Mouse (Mus musculus) layer of hippocampus, postnatal 10 days (tissue): ENCODE results near the gene Mogs. TPM values are rescaled to one million over a fixed set of nuclear protein-coding genes. Genes with fewer than 3 reads are reported as not detected.

Source experiments
- DNase-seq, 2 experiments: peaks; one replicate each; pipeline ENCODE4 v3.0.0; 2021; ENCODE audit warnings: low spot score in 2 of 2
- total RNA-seq, 2 experiments: library from RNA; stranded (reverse); gene quantifications; 2 replicates each; pipeline ENCODE4 v1.2.3; 2021

Gene Mogs
- total RNA-seq, 2 experiments from 2014 or later, result 27.7 to 30.3 TPM

DNA sequence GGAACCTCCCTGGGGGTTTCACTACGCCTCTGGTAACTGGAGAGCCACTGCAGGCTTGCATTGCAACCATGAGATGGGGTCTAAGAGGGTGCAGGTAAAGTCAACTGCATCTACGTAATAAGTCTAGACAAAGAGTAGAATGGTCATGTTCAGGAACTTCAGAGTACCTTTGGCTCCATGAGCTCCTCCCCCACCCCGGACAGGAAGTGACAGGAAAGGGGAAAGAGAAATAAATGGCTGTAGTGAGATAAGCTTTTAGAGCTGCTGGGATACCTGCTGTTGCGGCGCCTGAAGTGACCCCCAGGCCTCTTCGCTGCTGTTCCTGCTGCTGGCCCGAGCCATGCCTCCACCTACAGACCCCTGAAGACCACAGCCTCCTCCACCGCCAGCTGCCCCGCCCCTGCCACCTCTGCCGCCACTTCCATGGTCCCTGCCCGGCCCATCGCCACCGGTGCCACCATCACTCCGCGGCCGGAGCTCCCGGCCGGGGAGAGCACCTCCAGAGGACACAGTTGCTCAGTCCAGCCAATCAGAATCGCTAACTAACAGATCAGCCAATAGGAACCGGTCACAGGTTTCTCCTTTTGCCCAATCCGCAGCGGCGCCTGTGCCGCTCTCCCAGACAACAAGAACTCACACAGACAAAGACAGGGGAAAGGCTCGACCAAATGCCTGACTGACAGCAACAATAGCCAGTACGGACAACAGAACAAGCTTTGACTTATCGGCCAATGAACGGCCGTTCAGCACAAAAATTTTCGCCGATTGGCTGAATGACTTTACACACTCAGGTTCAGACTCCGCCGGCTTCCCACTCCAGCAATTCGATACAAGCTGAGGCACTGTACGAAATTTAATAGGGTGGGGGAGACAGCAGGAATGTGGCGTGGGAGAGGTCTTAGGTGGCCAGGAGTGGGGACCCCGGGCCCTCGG lies 5.9 kb downstream of the Mogs start, which contains the start of gene Wbp1:
TSS of gene Wbp1 (minus strand) at position 630 of the 933 bp plus-strand sequence.
- peak; percentile 90 to 92 for DNase-seq

DNA sequence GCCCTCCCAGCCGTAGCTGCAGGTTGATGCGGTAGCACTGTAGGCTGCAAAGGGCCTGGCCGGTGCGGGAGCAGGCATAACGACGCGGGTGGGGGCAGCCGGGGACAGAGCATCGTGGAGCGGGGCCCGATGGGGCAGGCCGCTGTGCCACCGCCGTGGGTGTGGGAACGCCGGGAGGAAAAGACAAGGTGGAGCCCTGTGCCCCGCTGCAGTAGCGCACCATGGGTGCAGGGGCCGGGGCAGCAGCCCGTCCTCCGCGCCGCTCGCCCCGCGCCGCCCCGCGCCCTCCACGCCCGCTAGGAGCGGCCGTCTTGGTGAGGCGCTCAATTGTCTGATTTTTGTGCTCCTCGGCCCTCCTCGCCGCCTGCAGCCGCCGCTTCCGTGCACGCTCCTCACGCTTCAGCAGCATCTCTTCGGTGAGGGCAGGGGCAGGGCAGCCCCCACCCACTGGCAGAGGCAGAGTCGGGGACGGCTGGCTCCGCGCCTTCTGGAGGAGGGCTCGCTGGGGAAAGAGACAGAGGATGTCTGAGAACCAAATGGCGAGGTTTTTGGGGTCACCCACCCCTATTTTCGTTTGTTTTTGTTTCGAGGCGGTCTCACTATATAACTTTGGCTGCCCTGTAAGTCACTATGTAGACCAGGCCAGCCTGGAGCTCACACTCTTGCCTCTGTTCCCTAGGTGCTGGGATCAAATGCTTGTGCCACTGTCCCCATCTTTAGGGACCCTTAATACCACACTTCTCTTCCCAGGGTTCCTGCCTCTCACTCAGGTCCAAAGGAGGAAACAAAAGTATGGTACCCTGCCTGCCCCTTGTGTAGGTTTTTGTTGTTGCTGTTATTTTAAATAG lies 6.8 kb downstream of the Mogs start:
- no peak for DNase-seq

DNA sequence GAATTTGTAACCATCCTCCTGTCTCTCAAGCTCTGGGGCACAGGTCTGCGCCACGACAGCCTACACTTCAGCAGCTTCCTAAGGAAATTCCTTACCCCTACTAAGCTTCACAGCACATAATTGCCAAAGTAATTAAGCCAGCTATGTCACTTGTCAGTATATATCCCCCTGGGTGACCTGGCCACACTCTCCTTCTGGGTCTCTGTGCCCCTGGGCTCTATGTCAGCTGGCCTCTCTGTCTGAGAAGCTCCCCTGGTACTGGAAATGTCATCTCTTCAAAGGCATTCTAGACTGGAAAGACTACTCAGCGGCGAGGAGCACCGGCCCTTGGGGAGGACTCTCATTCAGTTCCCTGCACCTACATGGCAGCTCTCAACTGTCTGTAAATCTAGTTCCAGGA lies 7.7 kb downstream of the Mogs start:
- DNase-seq, result no peak

DNA sequence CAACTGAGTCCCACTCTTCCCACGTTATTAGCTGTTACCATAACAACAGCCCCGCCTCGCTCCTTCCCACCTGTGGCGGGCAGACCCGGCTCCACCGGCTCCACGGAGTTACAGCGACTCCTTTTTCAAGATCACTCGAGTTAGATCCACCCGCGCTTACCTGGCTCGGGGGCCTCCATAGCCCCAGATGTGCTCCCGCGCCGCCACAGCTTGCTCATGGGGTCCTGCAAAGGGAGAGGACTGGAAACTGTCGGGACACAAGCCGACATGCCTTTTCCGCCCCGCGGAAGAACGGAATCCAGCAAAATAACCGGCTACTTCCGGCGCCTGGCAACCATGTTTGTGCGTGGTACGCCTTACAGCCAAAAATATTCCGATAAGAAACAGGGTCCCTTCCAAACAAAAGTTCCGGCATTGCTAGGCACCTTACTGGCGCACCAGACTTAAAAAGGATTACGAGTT lies 9.6 kb downstream of the Mogs start:
- DNase-seq, result peak; percentile 88 to 91

DNA sequence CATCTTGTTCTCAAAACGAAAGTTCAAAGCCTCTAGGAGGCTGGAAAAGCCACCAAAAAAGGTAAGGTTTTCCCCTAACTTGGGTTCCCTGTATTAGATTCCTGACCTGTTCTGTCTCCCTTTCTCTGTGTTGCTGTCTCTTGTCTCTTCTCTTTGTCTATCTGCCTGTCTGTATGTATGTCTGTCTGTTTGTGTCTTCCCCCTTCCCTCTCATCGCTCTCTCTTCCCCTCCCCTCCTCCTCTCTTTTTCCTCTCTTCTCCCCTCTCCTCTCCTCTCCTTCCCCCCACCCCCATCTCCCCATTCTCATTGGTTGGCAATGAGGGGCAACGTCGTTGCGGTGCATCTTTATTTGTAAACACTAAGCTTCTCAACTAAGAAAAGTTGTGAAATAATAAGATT lies 10.0 kb downstream of the Mogs start, which contains the start of gene Ino80b:
TSS of gene Ino80b (minus strand) at position 101 of the 400 bp plus-strand sequence.
- DNase-seq, result no peak

DNA sequence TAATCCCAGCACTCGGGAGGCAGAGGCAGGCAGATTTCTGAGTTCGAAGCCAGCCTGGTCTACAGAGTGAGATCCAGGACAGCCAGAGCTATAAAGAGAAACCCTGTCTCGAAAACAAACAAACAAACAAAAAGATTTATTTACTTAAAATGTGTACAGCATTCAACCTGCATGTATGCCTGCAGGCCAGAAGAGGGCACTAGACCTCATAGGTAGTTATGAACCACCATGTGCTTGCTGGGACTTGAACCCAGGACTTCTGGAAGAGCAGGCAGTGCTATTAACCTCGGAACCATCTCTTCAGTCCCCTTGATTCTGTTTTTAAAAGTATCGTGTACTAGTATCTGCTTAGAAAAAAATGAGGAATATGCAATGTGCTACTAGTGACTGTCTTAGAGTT lies 12.1 kb downstream of the Mogs start:
- no peak for DNase-seq

DNA sequence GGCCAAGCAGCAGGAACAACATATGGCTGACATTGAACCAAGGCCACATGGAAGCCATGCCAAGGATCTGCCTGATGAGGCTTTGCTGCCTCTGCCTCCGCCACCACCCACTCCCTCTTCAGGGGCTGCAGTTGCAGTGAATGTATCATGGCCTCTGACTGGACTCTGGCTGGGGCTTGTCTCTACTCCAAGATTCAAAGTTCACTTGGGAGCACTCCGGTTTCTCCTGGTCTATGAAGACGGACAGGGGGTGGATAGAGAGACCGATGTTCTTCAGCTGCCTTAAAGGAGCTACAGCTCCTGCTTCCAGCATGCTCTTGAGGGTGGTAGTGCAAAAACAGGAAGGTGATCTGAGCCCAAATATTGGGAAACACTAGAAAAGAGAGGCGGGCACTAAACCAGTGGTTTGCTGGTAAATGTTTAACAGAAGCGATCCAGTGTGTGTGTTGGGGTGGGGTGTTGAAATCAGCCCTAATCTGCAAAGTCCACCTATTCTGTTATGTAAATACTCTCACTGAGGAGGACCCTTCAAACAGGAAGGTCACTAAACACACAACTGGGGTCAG lies 16.3 kb downstream of the Mogs start:
- peak in 1 of 2 experiments; percentile 8 for DNase-seq

DNA sequence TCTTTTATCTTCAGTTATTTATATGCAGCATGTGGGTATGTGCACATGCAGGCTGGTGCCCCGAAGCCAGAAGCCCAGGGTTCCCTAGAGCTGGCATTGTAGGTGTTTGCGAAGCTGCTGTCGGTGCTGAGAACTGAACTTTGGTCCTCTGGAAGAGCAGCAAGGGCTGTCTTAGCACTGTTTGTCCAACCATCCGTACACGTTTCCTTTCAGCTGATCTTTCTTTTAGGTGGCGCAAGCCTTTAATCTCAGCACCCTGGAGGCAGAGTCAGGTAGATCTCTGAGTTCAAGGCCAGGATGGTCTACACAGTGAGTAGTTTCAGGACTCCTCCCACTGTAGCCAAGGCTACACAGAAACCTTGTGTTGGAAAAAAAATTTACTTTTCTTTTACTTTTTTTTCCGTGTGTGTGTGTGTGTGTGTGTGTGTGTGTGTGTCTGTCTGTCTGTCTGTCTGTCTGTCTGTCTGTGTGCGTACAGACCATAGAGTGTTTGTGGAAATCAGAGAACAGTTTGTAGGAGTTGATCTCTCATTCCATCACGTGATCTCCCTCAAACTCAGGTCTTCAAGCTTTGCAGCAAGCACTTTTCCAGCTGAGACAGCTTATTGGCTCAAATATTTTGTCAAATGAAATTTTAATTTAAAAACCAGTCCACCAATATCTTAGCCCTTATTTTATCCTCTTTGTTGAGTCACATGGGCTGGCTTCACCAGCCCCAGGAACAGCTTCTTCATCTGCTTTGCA lies 17.1 kb downstream of the Mogs start:
- no peak for DNase-seq

DNA sequence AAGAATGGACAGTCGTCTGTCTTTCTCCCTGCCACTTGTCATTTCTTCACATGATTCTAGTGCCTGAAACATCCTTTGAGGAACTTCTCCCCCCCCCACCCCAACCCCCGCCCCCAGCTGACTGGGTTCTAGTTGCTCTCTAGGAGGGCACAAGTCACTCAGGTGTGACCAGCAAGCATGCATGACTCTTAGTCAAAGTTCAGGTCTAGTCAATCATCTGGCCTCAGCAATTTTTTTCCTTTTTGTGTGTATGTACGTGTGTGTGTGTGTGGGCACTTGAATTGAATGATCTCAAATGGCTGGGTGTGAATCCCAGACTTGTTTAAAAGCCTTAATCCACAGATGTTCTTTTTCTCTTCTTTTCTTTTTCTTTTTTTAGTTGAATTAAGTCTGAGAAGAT lies 18.9 kb downstream of the Mogs start:
- no peak for DNase-seq

DNA sequence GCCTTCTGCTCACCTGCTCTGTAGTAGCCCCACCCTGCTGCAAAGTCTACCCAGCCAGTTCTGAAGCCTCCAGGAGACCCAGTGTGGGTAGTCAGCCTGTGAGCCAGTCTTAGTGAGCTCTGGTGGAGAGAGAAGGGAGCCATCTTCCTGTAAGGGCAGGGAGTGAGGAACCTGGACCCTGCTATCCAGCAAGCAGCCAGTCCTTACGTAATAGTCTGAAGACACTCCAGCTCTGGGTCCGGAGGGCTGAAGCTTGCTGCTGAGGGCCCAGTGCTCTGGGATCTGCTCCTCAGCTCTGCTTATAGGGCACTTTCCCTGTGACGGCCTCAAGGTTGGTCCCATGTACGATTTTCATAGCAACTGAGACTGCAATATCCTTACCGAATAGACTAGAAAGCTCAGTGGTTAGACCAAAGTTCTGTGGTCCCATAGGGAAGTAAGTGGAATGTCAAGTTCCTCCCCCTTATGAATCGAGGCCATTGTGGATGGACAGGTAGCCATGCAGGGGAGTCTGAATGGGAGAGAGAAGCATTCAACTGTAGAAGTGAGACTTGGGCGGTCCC lies 19.7 kb downstream of the Mogs start, which contains the start of gene Rtkn:
TSS of gene Rtkn (plus strand) at position 513 of the 563 bp plus-strand sequence.
- DNase-seq, result no peak

DNA sequence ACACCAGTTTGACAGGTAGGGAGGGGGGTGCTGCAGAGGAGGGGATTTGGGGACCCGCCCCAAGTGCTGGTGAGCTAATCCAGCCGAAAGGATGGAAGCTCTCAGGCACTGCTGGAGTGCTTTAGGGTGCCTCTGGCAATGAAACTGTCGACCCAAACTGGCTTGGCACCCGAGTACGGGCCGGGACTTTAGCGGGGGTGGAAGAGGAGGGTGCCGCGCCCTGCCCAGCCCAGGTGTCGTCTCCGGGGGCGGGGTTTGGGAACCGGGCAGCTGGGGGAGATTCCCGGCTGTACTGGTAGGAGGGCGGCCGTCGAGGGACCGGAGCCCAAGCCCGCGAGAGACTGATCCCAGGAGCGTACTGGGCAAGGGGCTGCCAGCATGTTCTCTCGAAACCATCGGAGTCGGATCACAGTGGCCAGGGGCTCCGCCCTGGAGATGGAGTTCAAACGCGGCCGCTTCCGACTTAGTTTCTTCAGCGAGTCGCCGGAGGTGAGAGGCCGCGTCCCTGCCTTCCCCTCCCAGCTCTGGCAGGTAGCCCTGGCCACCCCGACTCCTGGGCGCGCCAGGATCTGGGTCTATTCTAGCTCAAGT lies 20.4 kb downstream of the Mogs start:
- DNase-seq, result no peak

DNA sequence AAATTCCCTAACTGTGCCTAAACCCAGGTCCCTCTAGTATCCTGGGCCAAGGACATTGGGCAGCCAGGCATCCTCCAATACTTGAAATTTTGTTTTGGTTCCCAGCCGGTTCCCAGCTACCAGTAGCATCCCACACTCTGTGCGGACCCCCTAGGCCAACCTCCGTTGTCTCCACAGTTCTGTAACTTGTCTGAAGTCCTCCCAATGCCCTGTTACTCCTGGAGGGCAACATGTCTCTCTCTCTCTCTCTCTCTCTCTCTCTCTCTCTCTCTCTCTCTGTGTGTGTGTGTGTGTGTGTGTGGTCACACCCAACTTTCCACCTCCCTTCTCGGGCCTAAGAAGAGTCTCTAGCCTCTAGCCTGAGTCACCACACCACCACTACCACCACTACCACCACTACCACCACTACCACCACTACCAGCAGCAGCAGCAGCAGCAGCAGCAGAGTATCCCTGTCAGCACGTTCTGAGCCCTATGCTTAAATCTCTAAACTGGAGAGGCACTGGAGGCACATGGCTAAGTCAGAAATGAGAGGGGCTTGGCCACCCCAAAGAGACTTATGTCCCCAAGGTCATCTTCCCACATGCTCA lies 21.1 kb downstream of the Mogs start:
- no peak for DNase-seq

DNA sequence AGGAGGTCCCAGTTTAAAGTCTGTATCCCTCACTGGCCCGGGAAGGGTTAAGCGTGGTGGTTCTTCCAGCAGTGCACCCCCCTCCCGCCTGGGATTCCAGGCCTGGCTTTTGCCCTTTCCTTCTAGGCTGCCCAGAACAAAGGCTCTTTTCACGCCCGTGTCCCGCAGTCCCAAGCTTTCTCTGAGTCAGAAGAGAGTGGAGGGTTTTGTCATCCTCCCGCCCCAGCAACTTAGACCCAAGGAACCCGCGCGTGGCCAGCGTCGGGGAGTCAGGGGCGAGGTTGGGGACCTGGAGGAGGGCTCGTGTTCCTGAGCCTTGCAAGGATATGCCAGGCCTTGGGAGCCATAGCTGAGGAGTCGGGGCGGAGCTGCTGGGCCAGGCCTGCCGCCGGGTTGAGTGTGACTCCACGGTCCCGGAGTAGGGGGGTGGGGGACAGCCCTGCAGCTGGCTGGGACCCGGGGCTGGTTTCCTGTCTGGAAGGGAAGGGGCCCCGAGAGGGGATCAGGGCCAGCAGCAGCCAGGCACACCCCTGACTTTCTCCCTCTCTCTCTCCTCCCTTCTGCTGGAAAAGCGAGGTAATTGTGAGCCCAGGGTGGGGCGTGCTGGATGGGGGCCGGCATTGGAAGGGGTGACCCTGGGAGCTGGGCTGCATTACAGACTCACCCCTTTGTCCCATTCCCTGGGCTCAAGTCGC lies 21.7 kb downstream of the Mogs start:
- DNase-seq, result peak in 1 of 2 experiments; percentile 53

DNA sequence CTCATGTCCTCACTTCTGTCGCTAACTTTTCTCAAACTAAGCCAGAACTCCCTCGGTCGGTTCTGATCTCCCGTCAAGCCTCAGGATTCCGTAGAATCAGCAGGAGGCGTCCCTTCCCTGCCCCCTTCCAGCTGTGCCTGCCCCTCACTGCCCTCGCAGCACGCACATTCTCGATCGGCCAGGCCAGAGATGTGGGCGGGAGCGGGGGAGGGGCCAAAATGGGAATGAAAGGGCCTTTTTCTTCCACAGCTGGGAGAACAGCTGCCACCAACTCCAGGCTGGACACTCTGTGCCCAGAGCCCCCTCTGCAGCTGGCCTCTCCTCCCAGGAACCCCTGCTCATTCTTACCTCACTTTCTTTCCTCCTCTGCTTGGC lies 22.3 kb downstream of the Mogs start:
- peak; percentile 68 to 73 for DNase-seq

DNA sequence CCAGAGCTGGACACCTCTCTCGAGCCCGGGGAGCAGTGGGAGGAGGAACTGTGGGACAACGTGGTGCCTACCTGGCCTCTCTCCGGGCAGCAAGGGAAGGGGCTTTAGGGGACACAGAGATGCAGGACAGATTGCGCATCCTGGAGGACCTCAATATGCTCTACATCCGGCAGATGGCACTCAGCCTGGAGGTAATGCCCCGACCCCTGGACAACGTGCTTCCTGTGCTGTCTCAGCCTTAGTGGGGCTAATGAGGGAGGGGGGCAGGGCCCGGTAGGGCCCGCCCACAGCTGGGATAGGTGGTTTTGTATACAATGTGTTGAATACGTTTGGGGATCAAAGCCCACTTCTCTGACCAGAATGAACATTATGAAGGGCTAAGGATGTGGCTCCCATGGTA lies 22.8 kb downstream of the Mogs start:
- DNase-seq, result no peak

DNA sequence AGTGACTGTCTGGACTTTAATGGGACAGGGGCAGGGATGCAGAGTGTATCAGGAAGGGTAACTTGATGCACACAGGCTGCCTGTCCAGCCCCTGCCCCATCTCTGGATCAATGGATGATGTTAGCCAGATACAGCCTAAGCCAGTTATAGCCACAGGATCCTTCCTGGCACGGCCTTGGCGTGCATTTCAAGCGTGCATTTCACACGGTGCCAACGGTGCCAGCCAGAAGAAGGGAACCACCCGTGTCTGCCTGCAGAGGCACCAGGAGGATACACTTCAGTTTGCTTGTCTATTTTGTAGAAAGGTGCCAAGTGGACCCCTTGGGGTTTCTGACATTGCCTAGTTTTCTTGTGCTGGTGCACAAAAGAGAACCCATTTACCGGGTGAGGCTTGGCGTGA lies 24.7 kb downstream of the Mogs start:
- DNase-seq, result no peak

DNA sequence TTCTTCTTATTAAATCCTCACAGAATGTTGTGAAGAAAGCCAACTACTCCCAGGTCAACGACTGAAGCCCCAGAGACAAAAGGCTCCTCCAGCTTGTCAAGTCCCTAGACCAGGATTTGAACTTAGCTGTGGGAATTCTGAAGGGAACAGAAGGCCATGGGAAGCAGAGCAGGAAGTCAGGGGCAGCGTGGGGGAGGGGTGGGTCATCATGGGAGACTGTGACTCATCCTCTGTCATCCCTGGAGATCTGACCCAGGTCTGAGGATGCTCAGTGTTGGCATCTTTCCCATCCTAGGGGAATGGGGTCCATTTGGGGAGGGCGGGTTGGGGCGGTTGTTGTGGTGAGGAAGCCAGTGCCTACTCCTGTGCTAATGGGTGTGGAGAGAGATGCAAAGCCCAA lies 26.3 kb downstream of the Mogs start:
- no peak for DNase-seq

DNA sequence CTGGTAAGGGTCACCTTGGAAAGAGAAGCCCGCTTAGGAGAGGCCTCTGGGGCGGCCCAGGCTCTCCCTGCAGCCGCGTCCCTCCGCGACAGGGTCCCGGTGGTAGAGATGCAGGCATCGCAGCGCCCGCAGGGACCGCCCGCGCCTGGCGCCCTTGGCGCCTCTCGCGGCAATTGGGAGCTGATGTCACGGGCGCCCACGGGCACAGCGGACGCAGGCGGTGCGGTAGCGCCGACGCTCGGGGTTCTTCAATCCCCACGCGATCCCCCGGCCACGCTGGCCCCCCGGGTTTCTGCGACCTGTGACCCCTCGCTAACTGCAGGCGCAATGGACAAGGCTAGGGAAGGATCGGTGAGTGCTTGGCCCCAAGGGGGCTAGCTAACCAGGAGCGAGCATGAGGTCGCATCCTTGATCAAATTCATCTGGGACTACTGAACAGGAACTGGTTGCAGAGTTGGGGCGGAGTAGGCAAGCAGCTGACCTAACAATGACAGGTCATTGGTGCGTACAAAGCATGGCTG lies 27.0 kb downstream of the Mogs start:
- peak; percentile 61 to 70 for DNase-seq

DNA sequence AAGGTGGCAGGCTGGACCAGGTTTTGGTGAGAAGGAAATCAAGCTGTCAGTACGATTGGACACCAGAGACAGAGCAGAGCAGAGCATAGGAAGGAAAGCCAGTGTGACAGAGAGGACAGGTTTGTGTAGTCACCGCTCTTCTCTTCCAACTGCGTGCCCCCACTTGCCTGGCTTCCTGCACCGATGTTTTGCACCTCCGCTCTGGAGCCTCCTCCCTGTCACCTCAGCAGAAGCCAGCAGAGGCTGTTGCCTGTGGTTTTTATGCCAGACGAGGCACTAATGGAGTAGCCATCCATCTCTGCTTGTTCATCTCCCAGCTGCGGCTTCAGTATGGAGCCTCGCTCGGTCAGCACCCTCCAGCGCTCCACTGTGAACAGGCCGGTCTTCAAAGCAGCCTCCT lies 27.6 kb downstream of the Mogs start:
- no peak for DNase-seq
